Mouse (Mus musculus): Measurements from ENCODE around the gene Sox3. TPM values are rescaled to one million over a fixed set of nuclear protein-coding genes. Genes with fewer than 3 reads are reported as not detected.

Sox3 gene
- 0.60 and 0.74 TPM in 2 replicates for polyA plus RNA-seq (2015; fragmentation: Nextera tagmentation; extraction: Ambion mirVana)

GRCm38 (mm10) chrX:60892801-60893681 lies at the start of gene Sox3:
Sox3 (minus strand) TSS chrX:60893430.
- Histone ChIP-seq H3K4me1 (ENCODE audit: control insufficient read depth, insufficient read depth, low read depth, low read length) (peaks cover 6% of the 10 kb centered on the region), H3K27me3 (replicated peaks; ENCODE audit: control insufficient read depth, insufficient read depth, low read length) (peaks cover 14% of the 10 kb centered on the region), H3K9me3 (ENCODE audit: control insufficient read depth, low read length) (peaks cover 7% of the 10 kb centered on the region), H3K4me3 (ENCODE audit: low read length) (peak within 1 kb of the TSS; percentile 57), H3K27ac (ENCODE audit: low read depth, low read length) (peak within 1 kb of the TSS; percentile 29; the same call in 1 of the 2 replicates), H3K9ac (ENCODE audit: low read depth, low read length) (peak within 1 kb of the TSS; percentile 67), H3K36me3 (ENCODE audit: control insufficient read depth, insufficient read depth, low read length) (no peaks in the 10 kb centered on the region), H3K4me2 (ENCODE audit: low read length) (peak within 1 kb of the TSS; percentile 67)
- peak; percentile 72 for ATAC-seq
- WGBS = 22% methylated on average over 49 of the region's 92 CpGs

GRCm38 (mm10) chrX:60940225-60940624 lies 47.0 kb upstream of the Sox3 start:
- WGBS = 69% methylated on average over 3 of the region's 3 CpGs
- no peak for ATAC-seq
- H3K9me3 ChIP-seq (ENCODE audit: control insufficient read depth, low read length) = no peaks in the 10 kb centered on the region
- H3K4me2 ChIP-seq (ENCODE audit: low read length) = no peak overlapping the region
- H3K36me3 ChIP-seq (ENCODE audit: control insufficient read depth, insufficient read depth, low read length) = no peaks in the 10 kb centered on the region
- H3K4me3 ChIP-seq (ENCODE audit: low read length) = no peak overlapping the region
- no peaks in the 10 kb centered on the region for H3K27me3 ChIP-seq (replicated peaks; ENCODE audit: control insufficient read depth, insufficient read depth, low read length)
- H3K4me1 ChIP-seq (ENCODE audit: control insufficient read depth, insufficient read depth, low read depth, low read length) = no peaks in the 10 kb centered on the region
- no peak overlapping the region for H3K9ac ChIP-seq (ENCODE audit: low read depth, low read length)
- no peak overlapping the region for H3K27ac ChIP-seq (ENCODE audit: low read depth, low read length)

GRCm38 (mm10) chrX:60899546-60899945 lies 6.3 kb upstream of the Sox3 start:
- Histone ChIP-seq H3K9ac (ENCODE audit: low read depth, low read length) (no peak overlapping the region), H3K27me3 (replicated peaks; ENCODE audit: control insufficient read depth, insufficient read depth, low read length) (peaks cover 8% of the 10 kb centered on the region), H3K4me3 (ENCODE audit: low read length) (no peak overlapping the region), H3K27ac (ENCODE audit: low read depth, low read length) (no peak overlapping the region), H3K4me1 (ENCODE audit: control insufficient read depth, insufficient read depth, low read depth, low read length) (no peaks in the 10 kb centered on the region), H3K4me2 (ENCODE audit: low read length) (no peak overlapping the region), H3K36me3 (ENCODE audit: control insufficient read depth, insufficient read depth, low read length) (no peaks in the 10 kb centered on the region), H3K9me3 (ENCODE audit: control insufficient read depth, low read length) (no peaks in the 10 kb centered on the region)
- WGBS = 41% methylated on average over 4 of the region's 4 CpGs
- ATAC-seq = no peak

- peaks cover 8% of the 10 kb centered on the region for H3K27me3 ChIP-seq (replicated peaks; ENCODE audit: control insufficient read depth, insufficient read depth, low read length)
- peak overlapping the region; percentile 5; the same call in 1 of the 2 replicates for H3K4me3 ChIP-seq (ENCODE audit: low read length)
- no peaks in the 10 kb centered on the region for H3K36me3 ChIP-seq (ENCODE audit: control insufficient read depth, insufficient read depth, low read length)
- peak overlapping the region; percentile 31; the same call in 1 of the 2 replicates for H3K4me2 ChIP-seq (ENCODE audit: low read length)
- peaks cover 6% of the 10 kb centered on the region for H3K4me1 ChIP-seq (ENCODE audit: control insufficient read depth, insufficient read depth, low read depth, low read length)
- peaks cover 2% of the 10 kb centered on the region; the same call in 1 of the 2 replicates for H3K9me3 ChIP-seq (ENCODE audit: control insufficient read depth, low read length)
- no peak overlapping the region for H3K9ac ChIP-seq (ENCODE audit: low read depth, low read length)
- no peak for ATAC-seq
- WGBS = 12% methylated on average over 18 of the region's 18 CpGs
- no peak overlapping the region for H3K27ac ChIP-seq (ENCODE audit: low read depth, low read length)
These were observed 5.4 kb upstream of the Sox3 start for GRCm38 (mm10) chrX:60898641-60899040.

GRCm38 (mm10) chrX:60896296-60896695 lies 3.1 kb upstream of the Sox3 start:
- Histone ChIP-seq H3K36me3 (ENCODE audit: control insufficient read depth, insufficient read depth, low read length) (no peaks in the 10 kb centered on the region), H3K27me3 (replicated peaks; ENCODE audit: control insufficient read depth, insufficient read depth, low read length) (peaks cover 8% of the 10 kb centered on the region), H3K4me3 (ENCODE audit: low read length) (no peak overlapping the region), H3K4me1 (ENCODE audit: control insufficient read depth, insufficient read depth, low read depth, low read length) (peaks cover 6% of the 10 kb centered on the region), H3K27ac (ENCODE audit: low read depth, low read length) (no peak overlapping the region), H3K9ac (ENCODE audit: low read depth, low read length) (no peak overlapping the region), H3K4me2 (ENCODE audit: low read length) (no peak overlapping the region), H3K9me3 (ENCODE audit: control insufficient read depth, low read length) (peaks cover 4% of the 10 kb centered on the region; the same call in 1 of the 2 replicates)
- no peak for ATAC-seq
- 20% methylated on average over 11 of the region's 13 CpGs for WGBS

- Histone ChIP-seq H3K4me3 (ENCODE audit: low read length) (peak overlapping the region; percentile 14; the same call in 1 of the 2 replicates), H3K4me1 (ENCODE audit: control insufficient read depth, insufficient read depth, low read depth, low read length) (peaks cover 6% of the 10 kb centered on the region), H3K4me2 (ENCODE audit: low read length) (peak overlapping the region; percentile 31), H3K27ac (ENCODE audit: low read depth, low read length) (no peak overlapping the region), H3K36me3 (ENCODE audit: control insufficient read depth, insufficient read depth, low read length) (no peaks in the 10 kb centered on the region), H3K27me3 (replicated peaks; ENCODE audit: control insufficient read depth, insufficient read depth, low read length) (peaks cover 8% of the 10 kb centered on the region), H3K9me3 (ENCODE audit: control insufficient read depth, low read length) (peaks cover 7% of the 10 kb centered on the region), H3K9ac (ENCODE audit: low read depth, low read length) (no peak overlapping the region)
- no peak for ATAC-seq
- 25% methylated on average over 11 of the region's 11 CpGs for WGBS
These were observed 2.2 kb upstream of the Sox3 start for GRCm38 (mm10) chrX:60895416-60895815.

GRCm38 (mm10) chrX:60893720-60894543 lies 702 bp upstream of the Sox3 start:
- H3K27ac ChIP-seq (ENCODE audit: low read depth, low read length) = peak overlapping the region; percentile 29; the same call in 1 of the 2 replicates
- peak overlapping the region; percentile 57 for H3K4me3 ChIP-seq (ENCODE audit: low read length)
- H3K4me1 ChIP-seq (ENCODE audit: control insufficient read depth, insufficient read depth, low read depth, low read length) = peaks cover 6% of the 10 kb centered on the region
- peak overlapping the region; percentile 67 for H3K4me2 ChIP-seq (ENCODE audit: low read length)
- H3K9me3 ChIP-seq (ENCODE audit: control insufficient read depth, low read length) = peaks cover 7% of the 10 kb centered on the region
- ATAC-seq = 0 out of 2 replicates have a peak, but pooled peaks have one; percentile 18
- WGBS = 21% methylated on average over 48 of the region's 59 CpGs
- peak overlapping the region; percentile 17 for H3K9ac ChIP-seq (ENCODE audit: low read depth, low read length)
- peaks cover 14% of the 10 kb centered on the region for H3K27me3 ChIP-seq (replicated peaks; ENCODE audit: control insufficient read depth, insufficient read depth, low read length)
- H3K36me3 ChIP-seq (ENCODE audit: control insufficient read depth, insufficient read depth, low read length) = no peaks in the 10 kb centered on the region

- Histone ChIP-seq H3K9ac (ENCODE audit: low read depth, low read length) (peak overlapping the region; percentile 67), H3K27ac (ENCODE audit: low read depth, low read length) (no peak overlapping the region), H3K9me3 (ENCODE audit: control insufficient read depth, low read length) (peaks cover 7% of the 10 kb centered on the region), H3K4me1 (ENCODE audit: control insufficient read depth, insufficient read depth, low read depth, low read length) (peaks cover 6% of the 10 kb centered on the region), H3K4me3 (ENCODE audit: low read length) (peak overlapping the region; percentile 57), H3K4me2 (ENCODE audit: low read length) (peak overlapping the region; percentile 67), H3K36me3 (ENCODE audit: control insufficient read depth, insufficient read depth, low read length) (no peaks in the 10 kb centered on the region), H3K27me3 (replicated peaks; ENCODE audit: control insufficient read depth, insufficient read depth, low read length) (peaks cover 14% of the 10 kb centered on the region)
- WGBS = 28% methylated on average over 45 of the region's 102 CpGs
- ATAC-seq = peak; percentile 73
These were observed 981 bp downstream of the Sox3 start for GRCm38 (mm10) chrX:60892098-60892800.

All from hindbrain, embryonic 16.5 days (tissue).